ENCODE assay signal across 29 mouse cellular contexts in genomic region chr17:85079276-85079675, GRCm38 (mm10). TPM values are rescaled to one million over a fixed set of nuclear protein-coding genes. Genes with fewer than 3 reads are reported as not detected.
DNase-seq lines count a peak whose midpoint lies in the region; ATAC-seq and TF ChIP-seq lines count a peak whose summit lies in the region.
"Had no signal": no experiment of that assay in that cellular context is flagged by ENCODE, and none has a peak within 500 bp of the region (broad histone marks: within the 10 kb centered on the region; RNA-seq: fewer than 3 reads in every experiment).

No protein-coding gene starts in this region.

- H3K36me3 ChIP-seq in heart, adult 2 months (ENCODE audit: control insufficient read depth, insufficient read depth, low read length): no peaks in the 10 kb centered on the region; the same call in 1 of the 2 replicates
- H3K36me3 ChIP-seq in heart, embryonic 12.5 days: peaks cover 60% of the 10 kb centered on the region

- intact Hi-C loops in heart, adult 2 months (cut with DNase I): no loop called here

- in situ Hi-C loops in Patski (cut with MboI; ENCODE audit: low pct_unique_long_range_greater_than_20kb): no loop called here

- peak; percentile 39 for DNase-seq in cerebellum, adult 11-12 months
- DNase-seq in cerebellum, postnatal 4 days (ENCODE audit: low spot score in 2 of 2): no peak
- DNase-seq in cerebellum, postnatal 10 days: peak; percentile 62 to 65
- DNase-seq in cerebellum, adult 8-10 months: no peak
- no peak for DNase-seq in heart, adult 2 months
- DNase-seq in Patski (ENCODE audit: low read depth, low spot score): no peak
- DNase-seq in ovary, postnatal 14 days (ENCODE audit: low spot score): no peak
- DNase-seq: adrenal gland, adult 8-10 months; adrenal gland, postnatal 36 days; B cell, adult 2 months; cerebellum, adult 18-20 months; forebrain, postnatal 0 days; gastrocnemius, adult 2 months; gastrocnemius, postnatal 14 days; heart, adult 18-20 months; heart, postnatal 14 days; kidney, adult 2 months had no signal

- ATAC-seq in heart, embryonic 12.5 days (ENCODE audit: insufficient number of reproducible peaks, low FRiP score): no peak
- no peak for ATAC-seq in Patski
- ATAC-seq: forebrain, embryonic 14.5 days; forebrain, postnatal 0 days; intestine, postnatal 0 days had no signal

- no peak overlapping the region for H3K4me2 ChIP-seq in heart, embryonic 12.5 days
- H3K4me2 ChIP-seq: embryonic facial prominence, embryonic 12.5 days; embryonic facial prominence, embryonic 15.5 days; heart, embryonic 13.5 days; hindbrain, embryonic 12.5 days; hindbrain, embryonic 15.5 days had no signal

- WGBS in heart, adult 2 months: 80% methylated on average over 3 of the region's 3 CpGs
- 93% methylated on average over 3 of the region's 3 CpGs for WGBS in heart, embryonic 12.5 days

- CTCF ChIA-PET in Patski (lab: Charles Lee): interaction anchor here (1.7 kb wide), 1 partner anchor 24 kb away, joined by 3 read pairs; no protein-coding TSS in a partner anchor

- no peaks in the 10 kb centered on the region for H3K79me2 ChIP-seq in heart, adult 2 months (replicated peaks; ENCODE audit: control insufficient read depth, insufficient read depth, low read length)

- H3K27ac ChIP-seq in heart, adult 2 months: no peak overlapping the region
- no peak overlapping the region for H3K27ac ChIP-seq in heart, embryonic 12.5 days (ENCODE audit: poor library complexity, severe bottlenecking)
- H3K27ac ChIP-seq: embryonic facial prominence, embryonic 12.5 days; embryonic facial prominence, embryonic 15.5 days; gastrocnemius, adult 2 months; heart, embryonic 13.5 days; hindbrain, embryonic 12.5 days; hindbrain, embryonic 15.5 days had no signal

- no peak overlapping the region for H3K9ac ChIP-seq in heart, adult 2 months (ENCODE audit: low read depth, low read length)
- H3K9ac ChIP-seq in heart, embryonic 12.5 days: no peak overlapping the region
- H3K9ac ChIP-seq: embryonic facial prominence, embryonic 12.5 days; embryonic facial prominence, embryonic 15.5 days; forebrain, postnatal 0 days; heart, embryonic 13.5 days; hindbrain, embryonic 12.5 days; hindbrain, embryonic 15.5 days had no signal

- TF ChIP-seq POLR2A in heart, adult 2 months (IDR thresholded peaks at IDR 0.05; ENCODE audit: insufficient read depth, low read depth, low read length): no peak

- no peaks in the 10 kb centered on the region for H3K4me1 ChIP-seq in heart, adult 2 months (ENCODE audit: control insufficient read depth, insufficient read depth, low read length)
- no peaks in the 10 kb centered on the region for H3K4me1 ChIP-seq in heart, embryonic 12.5 days (replicated peaks)
- H3K4me1 ChIP-seq: embryonic facial prominence, embryonic 12.5 days; embryonic facial prominence, embryonic 15.5 days; heart, embryonic 13.5 days; hindbrain, embryonic 12.5 days; hindbrain, embryonic 15.5 days had no signal

- peak; percentile 15; the same call in 1 of the 2 replicates for TF ChIP-seq CTCF in heart, adult 2 months (IDR thresholded peaks at IDR 0.05)
- TF ChIP-seq CTCF in Patski (IDR thresholded peaks at IDR 0.05): peak; percentile 49

- POLR2A ChIA-PET in Patski (lab: Charles Lee): no interaction called here

- TF ChIP-seq EP300 in heart, adult 2 months (IDR thresholded peaks at IDR 0.05; ENCODE audit: insufficient read depth, low read depth, low read length): no peak

- H3K4me3 ChIP-seq in heart, adult 2 months: no peak overlapping the region
- H3K4me3 ChIP-seq in heart, embryonic 12.5 days: no peak overlapping the region
- H3K4me3 ChIP-seq: embryonic facial prominence, embryonic 12.5 days; embryonic facial prominence, embryonic 15.5 days; gastrocnemius, adult 2 months; heart, embryonic 13.5 days; hindbrain, embryonic 12.5 days; hindbrain, embryonic 15.5 days had no signal

- no peaks in the 10 kb centered on the region for H3K9me3 ChIP-seq in heart, embryonic 12.5 days (replicated peaks)
- H3K9me3 ChIP-seq: embryonic facial prominence, embryonic 12.5 days; embryonic facial prominence, embryonic 15.5 days; G1E; heart, embryonic 13.5 days; hindbrain, embryonic 12.5 days; hindbrain, embryonic 15.5 days had no signal

- no peaks in the 10 kb centered on the region for H3K27me3 ChIP-seq in heart, adult 2 months (ENCODE audit: control insufficient read depth, insufficient read depth, low read length)
- H3K27me3 ChIP-seq in heart, embryonic 12.5 days (replicated peaks): no peaks in the 10 kb centered on the region
- H3K27me3 ChIP-seq in Patski: no peaks in the 10 kb centered on the region
- H3K27me3 ChIP-seq: CH12.LX; embryonic facial prominence, embryonic 12.5 days; embryonic facial prominence, embryonic 15.5 days; heart, embryonic 13.5 days; hindbrain, embryonic 12.5 days; hindbrain, embryonic 15.5 days had no signal

RNA-seq across cellular contexts. Expression of gene Prepl, which starts 10.8 kb away (rescaled TPM):
- total RNA-seq in heart, adult 2 months (2021): 100 to 1,000 TPM; 122 to 142 TPM
- 36.1 and 86.5 TPM in 2 replicates for polyA plus RNA-seq in heart, adult 2 months (2012; rRNA removed)
- 31.3 and 32.2 TPM in 2 replicates for polyA plus RNA-seq in heart, embryonic 12.5 days (2016; fragmentation: Nextera tagmentation; extraction: Ambion mirVana)
- 75.8 TPM for polyA plus RNA-seq in Patski (2021)

RNA-seq across cellular contexts. Expression of gene Camkmt, which starts 11.1 kb away (rescaled TPM):
- total RNA-seq in heart, adult 2 months (2021): 1 to 10 TPM; 3.5 to 4.2 TPM
- polyA plus RNA-seq in heart, adult 2 months (2012; rRNA removed): 1.1 and 1.2 TPM in 2 replicates
- polyA plus RNA-seq in heart, embryonic 12.5 days (2016; fragmentation: Nextera tagmentation; extraction: Ambion mirVana): 5.7 and 6.6 TPM in 2 replicates
- polyA plus RNA-seq in Patski (2021): 6.9 TPM

RNA-seq across cellular contexts. Expression of gene Slc3a1, which starts 51.1 kb away (rescaled TPM):
- under 1 TPM; 0.16 to 0.23 TPM for total RNA-seq in heart, adult 2 months (2021)
- 0.16 TPM in 1 of 2 replicates, not detected in the other for polyA plus RNA-seq in heart, adult 2 months (2012; rRNA removed)
- polyA plus RNA-seq in heart, embryonic 12.5 days (2016; fragmentation: Nextera tagmentation; extraction: Ambion mirVana): 0.10 TPM in 1 of 2 replicates, not detected in the other
- 0.33 TPM for polyA plus RNA-seq in Patski (2021)
- total RNA-seq: common myeloid progenitor, adult 5-6 weeks; gastrocnemius, adult 2 months; gastrocnemius, postnatal 14 days; heart, adult 18-20 months; hematopoietic stem cell, adult 5-6 weeks had no signal
- polyA plus RNA-seq: G1E had no signal

Comparison
In these comparisons a context has a peak if more than half of its experiments do, and no peak if none do; other contexts are left out.
1. DNase-seq: peak in cerebellum, adult 11-12 months (single experiment) and cerebellum, postnatal 10 days (2 of 2); none in cerebellum, postnatal 4 days (0 of 2), cerebellum, adult 8-10 months (single experiment), heart, adult 2 months (0 of 2), Patski (single experiment) and ovary, postnatal 14 days (single experiment).